Mouse (Mus musculus) urinary bladder, postnatal 14 days (tissue): ENCODE data around the gene Nim1k.

ENCODE experiments used
- DNase-seq: peaks from one replicate; pipeline ENCODE4 v3.0.0; 2021; ENCODE audit warnings: low spot score

Gene Nim1k

DNA sequence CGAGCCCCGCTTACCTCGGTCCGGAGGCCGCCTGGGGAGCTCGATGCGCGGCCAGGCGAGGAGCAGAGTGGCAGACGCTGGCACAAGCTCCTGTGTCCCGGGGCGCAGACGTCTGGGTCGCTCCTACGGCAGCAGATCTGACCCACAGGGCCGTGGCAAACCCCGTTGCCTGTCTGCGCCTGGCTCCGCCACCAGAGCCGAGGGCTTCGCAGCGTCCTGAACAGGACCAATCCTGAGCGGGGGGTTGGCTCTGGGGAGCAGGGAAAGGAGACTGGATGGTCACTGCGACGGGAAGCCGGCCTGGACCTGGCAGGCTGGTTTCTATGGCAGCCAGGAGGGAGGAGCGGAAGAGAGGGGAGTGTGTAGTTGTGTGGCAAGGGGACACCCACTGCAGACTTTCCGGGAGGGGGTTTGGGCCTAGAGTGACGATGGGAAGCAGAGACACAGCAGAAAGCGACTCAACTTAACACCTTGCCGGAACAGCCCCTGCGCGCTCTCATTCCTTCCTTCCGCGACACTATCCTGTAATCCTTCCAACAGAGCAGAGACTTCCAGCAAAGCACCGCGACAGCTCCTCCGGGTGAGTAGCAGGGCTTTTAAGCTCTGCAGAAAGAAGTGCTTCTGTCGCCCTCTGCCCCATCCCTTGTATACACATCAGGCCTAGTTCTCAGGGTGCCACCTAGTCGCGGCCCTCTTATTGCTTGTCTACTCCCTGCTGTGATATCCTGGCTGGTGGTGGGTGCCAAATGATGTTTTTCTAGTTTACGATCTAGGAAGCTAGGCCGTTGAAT lies at the start of gene Nim1k:
TSS of gene Nim1k (minus strand) at position 202 of the 791 bp plus-strand sequence.
- peak; percentile 75 for DNase-seq

DNA sequence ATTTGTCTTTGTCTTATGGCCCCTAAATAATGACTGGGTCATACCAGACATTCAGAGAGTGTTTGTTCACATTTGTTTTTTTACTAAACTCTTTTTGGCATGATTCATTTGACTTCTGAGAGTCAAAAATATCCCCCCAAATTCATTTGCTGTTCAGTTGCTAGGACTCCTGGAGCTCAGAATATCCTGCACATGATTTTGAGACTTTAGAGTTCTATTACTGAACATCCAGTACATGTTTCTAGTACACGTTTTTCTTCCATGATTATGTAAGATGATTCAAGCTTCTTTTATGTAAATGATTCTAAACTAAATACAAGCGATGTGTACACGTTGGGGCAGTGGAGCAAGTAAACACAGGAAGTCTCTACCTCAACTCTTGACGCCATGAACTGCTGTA lies 42.0 kb upstream of the Nim1k start:
- DNase-seq = no peak

DNA sequence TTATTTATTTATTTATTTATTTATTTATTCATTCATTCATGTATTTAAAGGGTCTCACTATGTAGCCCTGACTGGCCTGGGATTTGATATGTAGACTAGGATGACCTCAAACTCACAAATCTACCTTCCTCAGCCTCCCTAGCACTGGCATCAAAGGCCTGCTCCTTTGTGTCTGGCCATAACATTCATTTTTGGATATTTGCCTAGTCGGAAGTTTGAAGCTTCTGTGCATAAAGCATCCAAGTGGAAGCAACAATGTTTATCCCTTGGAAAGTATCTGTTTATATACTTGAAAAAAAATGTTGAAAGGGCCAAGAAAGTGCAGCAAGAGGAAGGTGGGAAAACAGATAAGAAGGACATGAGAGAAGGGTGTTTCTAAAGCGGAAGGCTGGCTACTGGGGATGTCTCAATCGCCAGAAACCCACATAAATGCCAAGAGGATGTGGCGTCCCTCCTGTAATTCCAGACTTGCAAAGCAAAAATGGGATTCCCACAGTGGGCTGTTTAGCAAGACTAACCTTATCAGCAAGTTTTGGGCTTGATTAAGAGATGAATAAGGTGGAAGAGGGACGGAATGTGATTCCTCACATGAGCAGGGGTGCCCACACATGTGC lies 37.2 kb upstream of the Nim1k start:
- no peak for DNase-seq

DNA sequence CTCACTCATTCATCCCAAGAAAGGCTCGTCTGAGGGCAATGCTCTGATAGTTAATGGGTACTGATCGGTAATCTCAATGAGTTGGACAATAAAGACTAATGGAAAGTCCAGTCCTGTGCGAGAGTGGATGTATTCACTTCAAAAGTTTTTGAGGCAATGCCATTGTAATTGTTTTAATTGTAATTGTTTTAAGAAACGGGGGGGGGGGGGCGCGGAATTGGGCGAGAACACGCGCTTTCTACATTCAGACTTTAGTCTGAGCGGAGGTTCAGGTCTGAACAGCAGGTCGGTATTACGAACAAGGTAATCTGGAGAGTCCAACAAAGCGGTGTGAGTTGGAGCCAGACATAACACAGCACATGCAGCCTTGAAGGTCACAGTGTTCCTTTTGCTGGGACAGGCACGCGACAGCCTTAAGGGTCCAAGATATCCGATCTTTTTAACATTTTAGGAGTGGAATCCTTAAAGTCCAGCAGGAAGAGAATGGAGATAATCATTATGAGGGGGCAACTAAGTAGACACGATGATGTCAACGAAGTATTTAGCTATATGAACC lies 36.0 kb upstream of the Nim1k start:
- DNase-seq = no peak

DNA sequence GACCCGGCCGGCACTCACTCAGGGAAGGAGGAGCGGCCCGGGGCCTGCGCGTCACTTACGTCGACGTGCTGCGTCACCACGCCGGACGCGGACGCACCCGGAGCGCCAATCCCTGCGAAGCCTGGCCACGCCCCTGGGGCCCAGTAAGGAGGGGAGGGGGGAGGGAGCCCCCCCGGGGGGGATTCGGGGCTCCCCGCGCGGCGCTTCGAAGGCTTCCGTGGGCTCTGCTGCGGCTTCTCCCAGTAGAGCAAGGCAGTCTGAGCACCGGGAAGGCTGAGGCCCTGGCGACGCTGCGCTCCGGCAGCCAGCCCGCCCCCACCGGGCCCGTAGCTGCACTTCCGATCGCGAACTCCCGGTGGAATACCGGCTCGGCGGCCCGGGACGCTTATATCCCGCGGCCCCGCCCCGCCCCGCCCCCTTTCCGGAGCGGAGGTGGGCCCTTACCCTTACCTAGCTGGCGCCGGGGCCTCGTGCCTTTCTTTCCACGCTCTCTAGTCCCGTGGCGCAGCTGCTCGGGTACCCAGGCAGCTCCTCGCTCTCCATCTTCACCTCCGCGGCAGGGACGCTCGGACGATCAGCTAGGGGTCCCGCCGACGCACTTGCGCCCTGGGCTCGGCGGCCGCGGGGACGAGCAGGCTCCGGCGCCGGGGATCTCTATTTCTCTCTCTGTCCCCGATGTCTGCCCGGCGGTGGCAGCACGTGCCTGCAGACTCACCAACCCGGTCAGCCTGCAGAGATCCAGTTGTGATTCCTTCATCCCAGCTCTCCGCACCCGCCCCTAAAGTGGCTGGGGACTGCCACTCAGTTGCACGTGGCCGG lies 35.3 kb upstream of the Nim1k start, which contains the start of gene Zfp131:
TSS of gene Zfp131 (minus strand) at position 129 of the 819 bp plus-strand sequence.
- peak; percentile 95 for DNase-seq

DNA sequence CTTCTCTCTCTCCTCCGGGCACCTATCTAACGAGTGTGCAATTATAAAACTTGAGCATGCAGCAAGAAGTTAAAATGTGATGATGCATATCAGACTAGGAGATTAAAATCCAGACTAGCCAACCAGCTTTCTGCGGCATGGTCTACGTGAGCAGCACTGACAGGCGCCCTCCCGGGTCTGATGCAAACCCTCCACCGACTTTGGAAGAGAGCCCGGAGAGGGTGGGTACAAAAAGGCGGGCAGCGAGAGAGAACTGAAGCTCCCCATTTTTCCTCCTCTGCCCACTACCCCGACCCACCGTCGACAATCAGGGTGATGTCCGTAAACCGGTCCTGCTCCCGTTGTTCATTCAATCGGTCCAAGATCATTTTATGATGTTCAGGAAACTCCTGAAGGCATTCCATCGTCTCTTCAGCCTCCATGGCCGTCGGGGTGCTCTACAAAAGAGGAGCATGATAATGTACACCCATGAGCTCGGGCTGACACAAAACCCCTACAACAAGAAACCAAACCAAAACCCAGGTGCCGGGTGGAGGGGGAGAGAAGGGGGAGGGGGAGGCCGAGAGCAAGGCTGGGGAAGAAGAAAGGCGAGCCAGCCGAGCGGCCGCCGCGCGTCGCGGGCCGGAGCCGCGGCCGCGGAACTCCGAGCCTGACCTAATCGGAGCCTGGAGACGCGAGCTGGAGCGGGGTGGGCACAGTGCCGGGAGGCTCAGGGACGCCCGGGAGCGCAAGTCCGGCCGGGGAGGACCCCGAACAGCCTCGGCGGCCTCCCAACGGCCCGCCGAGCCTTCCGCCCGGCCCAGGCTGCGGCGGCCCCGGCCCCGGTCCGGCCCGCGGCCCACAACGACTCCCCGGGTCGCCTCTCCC lies 34.4 kb upstream of the Nim1k start:
- peak; percentile 68 for DNase-seq

DNA sequence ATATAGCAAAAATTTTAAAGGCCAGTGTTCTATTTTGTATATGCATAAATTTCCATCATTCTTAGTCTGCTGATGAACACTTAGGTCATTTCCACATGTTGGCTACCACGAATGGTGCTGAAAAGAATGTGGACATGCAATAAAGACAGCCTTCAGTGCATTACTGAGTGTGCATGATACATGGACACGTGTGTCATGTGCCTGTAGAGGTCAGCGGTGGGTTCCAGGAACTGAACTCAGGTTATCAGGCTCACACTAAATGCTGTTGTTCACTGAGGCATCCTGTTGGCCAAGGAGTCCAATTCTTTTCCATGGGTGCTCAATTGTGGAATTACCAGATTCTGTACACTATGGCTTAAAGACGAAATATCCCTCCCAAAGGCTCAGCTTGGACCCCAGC lies 27.9 kb upstream of the Nim1k start:
- DNase-seq = no peak

DNA sequence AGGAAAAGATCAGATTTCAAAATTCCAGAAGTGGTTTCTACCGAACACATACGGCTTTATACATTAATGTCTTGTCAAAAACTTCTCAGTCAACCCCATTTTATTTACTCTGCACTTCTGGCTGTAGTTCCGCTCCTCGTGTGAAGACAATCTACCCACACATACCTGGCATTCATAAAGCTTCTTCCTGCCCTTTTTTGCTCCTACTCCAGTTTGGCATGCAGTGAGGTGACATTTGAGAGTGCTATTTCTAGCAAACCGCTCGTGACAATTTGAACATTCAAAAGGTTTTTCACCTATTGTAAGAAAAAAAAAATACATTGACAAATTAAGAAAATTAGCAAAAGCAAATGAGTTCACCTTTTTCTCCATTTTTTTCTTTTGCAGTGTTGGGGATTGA lies 12.9 kb upstream of the Nim1k start:
- no peak for DNase-seq

DNA sequence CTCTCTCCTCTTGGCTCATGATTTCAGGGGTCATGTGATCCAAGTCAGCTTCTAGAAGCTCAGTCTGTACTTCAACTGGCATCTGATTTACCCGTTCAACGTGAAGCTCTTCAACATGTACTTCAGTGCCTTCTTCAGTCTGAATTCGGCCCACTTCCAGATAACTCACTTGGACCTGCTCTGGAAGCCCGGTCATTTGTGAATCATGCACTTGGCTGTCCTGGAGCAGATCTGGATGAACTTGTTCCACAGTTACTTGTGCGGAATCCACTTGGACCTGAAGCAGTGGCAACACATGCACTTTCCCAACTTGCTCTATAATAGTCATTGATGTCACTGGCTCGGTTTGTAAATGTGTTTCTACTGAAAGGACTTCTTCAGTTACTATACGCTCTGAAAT lies 10.8 kb upstream of the Nim1k start:
- DNase-seq = no peak

DNA sequence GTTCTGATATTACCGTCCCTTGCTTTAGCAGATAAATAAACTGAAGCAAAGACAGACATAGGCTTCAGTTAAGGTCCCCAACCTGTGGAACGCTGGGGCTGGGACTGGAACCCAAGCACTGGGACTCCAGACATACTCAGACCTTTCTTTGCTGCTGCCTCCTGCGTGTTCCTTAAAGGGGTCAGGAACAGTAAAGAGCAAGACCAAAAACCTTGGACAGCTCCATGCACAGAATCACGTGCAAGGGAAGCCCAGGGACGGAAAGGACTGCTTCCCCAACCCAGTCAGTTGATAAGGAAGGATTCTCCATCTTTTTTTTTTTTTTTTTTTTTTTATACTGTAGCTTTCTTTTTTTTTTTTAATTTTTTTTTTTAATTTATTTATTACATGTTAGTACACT lies 1.1 kb upstream of the Nim1k start:
- DNase-seq = no peak

DNA sequence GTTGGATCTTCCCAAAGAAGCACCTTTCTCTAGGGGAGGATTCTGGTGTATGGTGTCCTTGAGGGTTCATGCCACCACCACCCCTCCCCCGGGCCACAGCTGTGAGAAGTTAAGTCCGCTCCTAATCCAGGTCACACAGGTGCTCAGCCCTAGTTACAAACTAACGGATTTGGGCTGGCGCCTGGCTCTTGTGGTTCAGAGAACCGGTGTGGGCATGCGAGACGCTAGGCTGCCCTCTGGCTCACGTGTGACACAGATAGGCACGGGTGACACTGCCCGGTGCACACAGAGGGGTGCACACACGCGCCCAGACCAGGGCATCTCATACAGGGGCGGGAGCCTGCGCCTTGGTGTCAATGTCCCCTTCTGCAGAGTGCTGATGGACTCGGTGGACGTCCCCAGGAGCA lies 538 bp downstream of the Nim1k start:
- DNase-seq = no peak

DNA sequence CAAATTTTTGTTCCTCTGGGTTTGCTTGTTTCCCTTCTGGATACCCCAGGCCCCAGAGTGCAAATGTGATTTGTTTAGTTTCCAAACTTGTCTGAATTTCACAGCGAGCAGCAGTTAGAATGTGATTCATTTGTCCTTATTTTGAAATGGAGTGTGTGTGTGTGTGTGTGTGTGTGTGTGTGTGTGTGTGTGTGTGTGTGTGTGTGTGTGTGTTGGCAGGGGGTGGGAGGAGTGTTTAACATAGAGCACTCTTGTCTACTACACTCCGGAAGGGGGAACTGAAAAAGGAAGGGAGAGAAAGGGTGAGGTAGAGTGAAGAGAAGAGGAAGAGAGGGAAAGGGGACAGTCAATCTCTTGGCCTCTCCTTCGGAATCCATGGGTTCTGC lies 1.1 kb downstream of the Nim1k start:
- no peak for DNase-seq

DNA sequence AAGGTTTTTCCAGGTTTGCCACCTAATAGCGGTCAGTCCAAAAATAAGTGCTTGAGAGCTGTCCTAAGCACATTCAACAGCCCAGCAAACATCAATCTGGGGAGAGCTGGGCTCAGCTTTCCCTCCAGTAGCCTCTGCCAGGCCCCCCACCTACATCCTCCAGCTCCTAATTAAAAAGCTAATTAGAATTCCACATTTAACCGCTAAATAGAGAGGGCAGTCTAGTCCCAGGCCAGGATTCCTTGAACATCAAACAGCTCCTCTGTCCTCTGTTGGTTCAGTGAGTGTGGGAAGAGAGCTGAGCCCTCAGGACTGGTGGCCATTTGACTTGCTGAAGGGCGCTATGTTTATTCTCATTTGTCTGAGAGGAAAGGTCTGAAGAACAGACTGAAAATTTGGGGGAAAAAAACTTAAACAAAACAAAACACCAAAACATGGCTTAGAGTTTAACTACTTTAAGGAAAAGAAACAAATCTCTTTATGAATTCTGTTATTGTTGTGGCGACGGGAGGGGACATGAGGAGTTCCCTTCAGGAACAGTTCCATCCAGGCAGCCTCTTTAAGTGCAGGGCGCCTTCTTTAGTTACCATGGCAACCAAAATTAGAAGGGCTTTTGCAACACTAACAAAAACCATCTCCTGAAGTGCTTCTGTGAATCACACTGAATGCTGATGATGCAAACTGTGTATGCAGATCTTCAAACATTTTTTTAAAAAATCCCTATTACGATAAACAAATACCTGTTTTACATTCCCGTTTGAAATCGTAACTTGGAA lies 1.6 kb downstream of the Nim1k start:
- no peak for DNase-seq

DNA sequence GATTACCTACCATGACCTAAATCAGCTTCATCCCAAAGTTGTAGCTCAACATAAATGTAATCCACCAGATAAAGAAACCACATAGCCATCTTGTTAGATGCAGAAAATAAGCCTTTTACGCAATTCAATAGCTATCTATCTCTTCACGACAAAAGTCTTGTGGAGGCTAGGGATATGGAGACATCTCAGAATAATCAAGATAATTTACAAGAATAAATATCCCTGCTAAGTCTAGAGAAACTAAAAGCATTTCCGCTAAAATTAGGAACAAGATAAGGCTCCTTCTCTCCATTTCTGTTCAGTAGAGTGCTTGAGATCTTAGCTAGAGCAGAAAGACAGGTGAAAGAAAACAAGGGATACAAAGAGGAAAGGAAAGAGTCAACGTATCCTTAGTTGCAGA lies 8.8 kb downstream of the Nim1k start:
- DNase-seq = no peak

DNA sequence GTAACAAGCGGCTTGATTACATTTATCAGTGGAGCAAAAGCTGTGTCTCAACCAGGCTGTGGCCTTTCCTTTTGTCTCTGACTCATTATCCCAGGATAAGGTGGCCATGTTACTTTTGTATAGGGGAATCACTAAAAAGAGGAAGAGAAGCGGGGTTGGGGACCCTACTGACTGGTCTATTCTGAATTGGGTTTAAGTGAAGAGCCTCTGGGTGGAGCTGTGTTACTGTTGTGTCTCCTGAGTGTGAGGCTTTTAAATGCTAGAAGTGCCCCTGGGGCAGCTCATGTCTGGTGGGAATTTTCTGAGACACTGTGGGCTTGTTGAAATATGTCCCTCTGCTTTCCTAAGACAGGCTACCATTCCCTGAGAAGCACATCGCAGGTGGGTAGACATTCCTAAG lies 12.2 kb downstream of the Nim1k start:
- no peak for DNase-seq

DNA sequence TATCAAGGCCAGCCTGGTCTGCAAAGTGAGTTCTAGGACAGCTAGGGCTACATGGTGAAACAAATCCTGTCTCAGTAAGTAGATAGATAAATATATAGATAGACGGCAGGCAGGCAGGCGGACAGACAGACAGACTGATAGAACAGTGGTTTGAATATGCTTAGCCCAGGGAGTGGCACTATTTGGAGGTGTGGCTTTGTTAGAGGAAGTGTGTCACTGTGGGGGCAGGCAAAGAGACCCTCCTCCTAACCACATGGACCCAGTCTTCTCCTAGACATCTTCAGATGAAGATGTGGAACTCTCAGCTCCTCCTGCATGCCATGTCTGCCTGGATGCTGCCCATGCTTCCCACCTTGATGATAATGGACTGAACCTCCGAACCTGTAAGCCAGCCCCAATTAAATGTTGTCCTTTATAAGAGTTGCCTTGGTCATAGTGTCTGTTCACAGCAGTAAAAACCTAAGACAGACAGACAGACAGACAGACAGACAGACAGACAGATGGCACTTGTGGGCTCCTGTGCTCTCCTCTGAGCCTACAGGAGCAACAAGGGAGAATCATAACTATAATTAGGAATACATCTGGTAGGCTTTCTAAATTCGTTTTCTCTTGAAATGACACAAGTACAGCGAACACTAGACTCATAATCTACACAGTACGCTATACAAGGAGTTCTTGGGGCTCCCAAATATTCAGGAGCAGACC lies 12.8 kb downstream of the Nim1k start:
- DNase-seq = no peak

DNA sequence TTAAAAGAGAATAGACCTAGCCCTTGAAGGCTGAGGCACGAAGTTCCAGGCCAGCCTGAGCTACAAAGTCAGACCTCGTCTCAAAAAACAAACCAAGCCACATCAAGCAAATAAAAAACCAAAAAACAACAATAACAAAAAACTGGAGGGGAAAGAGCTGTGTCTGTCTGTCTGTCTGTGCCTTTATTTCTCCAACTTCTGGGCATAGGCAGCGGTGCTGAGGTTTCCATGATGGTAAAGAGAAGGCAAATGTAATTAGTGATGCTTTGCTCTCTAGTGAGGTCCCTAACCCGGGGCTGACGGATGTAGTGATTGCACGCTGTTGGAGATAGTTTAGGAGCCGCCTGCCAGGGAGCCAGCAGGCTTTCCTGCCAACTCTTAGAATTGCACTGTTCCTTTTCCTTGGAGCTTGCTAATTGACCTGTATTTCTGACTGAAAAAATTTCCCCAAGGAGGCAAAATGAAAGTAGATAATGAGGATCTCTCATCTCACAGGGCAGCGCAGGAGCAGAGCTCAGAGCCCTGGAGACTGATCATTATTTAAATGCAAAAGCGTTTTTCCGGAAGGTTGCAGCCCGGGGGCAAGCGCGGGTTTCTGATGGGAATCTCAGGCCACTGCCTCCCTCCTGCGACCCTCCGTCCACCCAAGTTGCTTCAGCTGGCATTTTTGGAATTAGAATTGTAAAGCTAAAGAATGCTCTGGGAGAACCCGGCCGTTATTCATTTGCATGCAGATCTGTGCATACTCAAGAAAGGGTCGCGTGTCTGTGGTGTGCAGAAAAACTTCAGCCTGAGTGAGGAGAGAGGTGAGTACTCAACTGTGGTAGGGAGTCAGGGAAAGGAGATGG lies 14.1 kb downstream of the Nim1k start:
- no peak for DNase-seq

DNA sequence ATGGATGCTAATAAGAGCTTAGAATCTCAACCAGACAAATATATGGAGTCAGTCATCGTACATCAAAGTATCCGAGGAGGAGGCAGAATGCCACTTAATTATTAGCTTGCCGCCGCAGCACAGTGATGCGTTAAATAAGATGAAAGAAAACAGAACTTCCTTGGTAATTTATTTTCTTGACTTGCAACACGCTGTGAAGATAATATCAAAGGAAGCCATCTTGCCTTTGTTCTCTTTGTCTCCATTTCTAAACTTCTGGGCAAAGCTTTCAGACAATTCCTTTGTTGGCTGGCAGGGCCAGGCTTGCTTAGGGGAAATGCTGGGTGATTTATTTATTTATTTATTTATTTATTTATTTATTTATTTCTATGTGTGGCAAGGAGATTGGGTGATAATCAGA lies 24.2 kb downstream of the Nim1k start:
- DNase-seq = no peak

DNA sequence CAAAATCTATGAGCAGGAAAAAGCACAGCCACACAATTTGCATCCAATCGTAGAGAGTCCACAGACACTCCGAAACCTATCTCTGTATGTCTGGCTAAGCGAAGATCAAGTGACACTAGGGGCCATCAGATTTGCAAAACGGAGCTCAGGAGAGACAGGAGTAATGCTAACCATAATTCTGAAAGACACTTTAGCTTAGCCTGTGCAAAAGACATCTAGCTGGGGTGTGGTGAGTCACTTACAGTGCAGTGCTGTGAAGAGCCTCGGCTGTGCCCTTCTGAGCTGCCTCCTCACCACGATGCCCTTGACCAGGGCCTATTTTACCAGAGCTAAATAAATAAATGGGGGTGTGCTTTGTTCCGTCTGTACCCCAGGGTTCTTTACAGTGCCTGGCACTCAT lies 26.3 kb downstream of the Nim1k start:
- DNase-seq = no peak
